Mouse (Mus musculus): ENCODE data around the gene Akap6.

Gene Akap6

GRCm38 (mm10) chr12:53193664-53194063 lies 494.5 kb downstream of the Akap6 start:
- DNase-seq = no peak
